Mouse (Mus musculus) central nervous system, embryonic 14 days (tissue): ENCODE measurements around the gene Cabp1. TPM values are rescaled to one million over a fixed set of nuclear protein-coding genes. Genes with fewer than 3 reads are reported as not detected.

ENCODE experiments used
- polyA plus RNA-seq: library from polyadenylated mRNA; depleted of rRNA; stranded (reverse); fragments of >200 nt; gene quantifications from 2 replicates; pipeline ENCODE4 v1.2.3, GENCODE M21; 2012; rRNA removed

Cabp1 gene
- polyA plus RNA-seq = 37.2 and 51.3 TPM in 2 replicates

GRCm38 (mm10) chr5:115193669-115194625 is at the start of gene Cabp1:
Gene Cabp1 (minus strand): TSS chr5:115194381.

GRCm38 (mm10) chr5:115235786-115236263 is 41.6 kb upstream of the Cabp1 start, which contains the start of gene Pop5:
Gene Pop5 (plus strand): TSS chr5:115235836.

GRCm38 (mm10) chr5:115158040-115158983 is 35.9 kb downstream of the Cabp1 start, which contains the start of gene Mlec:
Gene Mlec (minus strand): TSS chr5:115158179.

GRCm38 (mm10) chr5:115134234-115135165 is 59.7 kb downstream of the Cabp1 start, which contains the start of gene Unc119b:
Gene Unc119b (minus strand): TSS chr5:115134975.

GRCm38 (mm10) chr5:115118961-115119570 is 75.1 kb downstream of the Cabp1 start, which contains the start of gene Acads:
Gene Acads (minus strand): TSS chr5:115119346.

Other genes with a start within 250 kb of the Cabp1 start
- gene Hnf1a, start 223.3 kb downstream of the Cabp1 start, polyA plus RNA-seq = not detected in 2 replicates
- gene Sppl3, start 183.2 kb downstream of the Cabp1 start, polyA plus RNA-seq = 89.8 and 91.5 TPM in 2 replicates
- gene Gm10401, start 96.1 kb downstream of the Cabp1 start, polyA plus RNA-seq = 0.19 and 0.20 TPM in 2 replicates
- 29.9 and 30.9 TPM in 2 replicates for gene Acads, start 75.0 kb downstream of the Cabp1 start, polyA plus RNA-seq
- gene Unc119b, start 59.4 kb downstream of the Cabp1 start, polyA plus RNA-seq = 46.4 and 52.1 TPM in 2 replicates
- 69.9 and 98.4 TPM in 2 replicates for gene Mlec, start 36.2 kb downstream of the Cabp1 start, polyA plus RNA-seq
- gene Pop5, start 41.5 kb upstream of the Cabp1 start, polyA plus RNA-seq = 61.1 and 61.6 TPM in 2 replicates
- gene Rnf10, start 78.5 kb upstream of the Cabp1 start, polyA plus RNA-seq = 191 and 195 TPM in 2 replicates
- gene Coq5, start 85.3 kb upstream of the Cabp1 start, polyA plus RNA-seq = 19.7 and 20.0 TPM in 2 replicates
- gene Dynll1, start 106.6 kb upstream of the Cabp1 start, polyA plus RNA-seq = 859 and 994 TPM in 2 replicates
- gene Srsf9, start 132.8 kb upstream of the Cabp1 start, polyA plus RNA-seq = 118 and 124 TPM in 2 replicates
- gene Gatc, start 146.8 kb upstream of the Cabp1 start, polyA plus RNA-seq = 27.9 and 28.9 TPM in 2 replicates
- 27.5 and 28.2 TPM in 2 replicates for gene Triap1, start 146.8 kb upstream of the Cabp1 start, polyA plus RNA-seq
- 1,417 and 1,419 TPM in 2 replicates for gene Cox6a1, start 154.6 kb upstream of the Cabp1 start, polyA plus RNA-seq
- 198 and 249 TPM in 2 replicates for gene Msi1, start 235.2 kb upstream of the Cabp1 start, polyA plus RNA-seq